Mouse (Mus musculus) kidney, adult 10 weeks (tissue): ENCODE data around the gene Agap1. TPM values are rescaled to one million over a fixed set of nuclear protein-coding genes. Genes with fewer than 3 reads are reported as not detected.

ENCODE experiments used
- polyA plus RNA-seq: library from polyadenylated mRNA; stranded (reverse); fragments of 350-450 nt; fragmentation: Illumina TruSeq; extraction: RNeasy Lipid Tissue Mini Kit (QIAGEN cat#74804); gene quantifications from one replicate; pipeline ENCODE4 v1.2.3, GENCODE M21; 2014; ENCODE audit warnings: low read depth, low replicate concordance

Agap1 gene
- 6.8 TPM for polyA plus RNA-seq

DNA sequence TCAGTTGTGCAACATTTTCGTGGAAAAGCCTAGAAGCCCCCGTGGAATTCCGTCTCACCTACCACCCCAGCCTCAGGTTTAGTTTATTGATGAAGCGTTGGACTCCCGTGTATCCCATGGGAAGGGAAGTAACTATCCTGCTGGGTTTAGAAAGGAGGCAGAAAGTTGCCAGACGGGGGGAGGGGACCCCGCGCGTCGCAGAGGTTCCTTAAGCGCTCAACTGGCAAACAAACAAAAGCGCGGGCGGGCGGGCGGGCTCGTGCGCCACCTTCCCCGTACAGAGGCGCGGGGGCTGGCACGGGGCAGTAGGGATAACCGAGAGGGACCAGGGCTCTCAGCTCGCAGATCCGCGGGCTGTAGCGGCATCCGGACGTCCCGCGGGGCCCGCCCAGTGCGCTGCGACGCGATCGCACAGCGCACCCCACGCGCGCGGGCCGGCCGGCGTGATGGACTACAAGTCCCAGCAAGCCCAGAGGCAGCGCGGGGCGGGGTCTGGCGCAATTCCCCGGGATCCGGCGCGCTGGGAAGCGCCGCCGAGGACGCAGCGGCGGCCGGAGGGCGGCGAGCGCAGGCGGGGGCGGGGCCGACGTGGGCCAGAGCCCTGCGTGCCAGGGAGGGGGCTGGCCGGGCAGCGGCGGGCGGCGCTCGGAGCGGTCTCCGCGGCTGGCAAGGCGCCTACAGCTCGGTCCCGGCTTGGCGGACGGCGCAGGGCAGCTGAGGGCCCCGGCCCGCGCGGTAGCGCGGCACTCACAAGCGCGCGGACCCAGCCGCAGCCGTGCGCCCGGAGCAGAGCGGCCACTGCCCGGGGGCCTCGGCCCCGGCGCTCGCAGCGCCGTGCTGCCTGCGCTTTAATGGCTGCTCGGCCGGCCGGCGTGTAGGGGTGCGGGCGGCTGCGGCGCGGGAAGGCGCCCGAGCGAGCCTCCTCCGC, at the start of gene Agap1:
Gene Agap1 (plus strand): TSS at position 611 of the 928 bp plus-strand sequence.

DNA sequence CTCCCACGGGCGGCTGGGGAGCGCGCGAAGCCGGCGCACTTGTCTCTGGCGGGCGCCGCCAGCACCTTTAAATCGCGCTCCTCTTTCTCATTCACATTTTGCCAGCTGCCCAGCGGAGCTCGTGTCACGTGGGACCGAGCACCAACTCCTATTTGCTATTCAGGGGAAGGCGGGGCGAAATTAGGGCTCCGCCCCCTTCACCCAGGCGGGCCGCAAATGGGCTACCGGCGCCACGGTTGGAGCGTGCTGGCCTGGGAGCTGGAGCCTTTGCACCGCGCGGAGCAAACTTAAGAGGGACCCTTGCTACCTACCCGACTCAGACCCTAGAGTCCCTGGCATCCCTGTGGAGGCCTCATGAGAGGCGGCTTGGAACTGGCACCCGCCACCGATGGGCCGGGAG, 476.5 kb downstream of the Agap1 start, which contains the start of gene Gbx2:
Gene Gbx2 (minus strand): TSS at position 60 of the 400 bp plus-strand sequence.

